Mouse (Mus musculus) thymus, postnatal 36 days (tissue): ENCODE results near the gene Akirin2.
A peak's percentile ranks its signal among the peaks of the same experiment; 100 is the strongest.

Experiments used
- DNase-seq, 2 experiments: peaks; one replicate each; pipeline ENCODE4 v3.0.0; 2022; ENCODE audit warnings: mixed read lengths in 2 of 2

Akirin2 gene

DNA sequence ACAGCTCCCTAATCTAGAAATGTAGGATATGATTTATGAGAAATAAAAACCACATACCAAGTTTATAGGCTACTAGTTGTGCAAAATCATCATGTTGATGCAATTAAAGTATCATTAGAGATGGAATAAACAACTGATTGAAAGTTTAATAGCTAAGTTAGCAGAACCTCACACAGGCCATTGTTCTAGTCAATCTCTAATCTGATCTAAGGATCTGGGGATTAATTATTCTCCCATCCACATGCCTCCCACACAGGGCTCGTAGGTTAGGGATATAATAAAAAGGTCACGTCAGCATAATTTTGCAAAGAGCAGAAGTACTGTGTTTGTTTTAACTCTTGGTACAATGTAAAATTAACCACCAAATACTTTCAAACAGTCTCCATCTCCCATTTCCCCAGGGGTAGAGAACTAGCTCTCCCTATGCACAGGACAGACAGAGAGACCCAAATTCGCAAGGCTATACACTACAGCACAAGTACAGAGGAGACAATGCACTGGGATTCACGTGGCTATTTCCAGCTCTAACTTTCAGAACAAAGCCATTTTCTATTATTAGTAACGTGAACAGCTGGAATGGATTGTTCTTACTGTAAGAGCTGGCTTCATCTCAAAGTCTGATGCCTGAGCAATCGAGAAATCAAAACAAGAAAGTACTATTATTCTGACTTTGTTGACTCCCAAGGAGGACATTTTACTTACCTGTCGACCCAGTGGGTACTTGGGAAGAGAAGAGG, 34.3 kb downstream of the Akirin2 start:
- no peak for DNase-seq

DNA sequence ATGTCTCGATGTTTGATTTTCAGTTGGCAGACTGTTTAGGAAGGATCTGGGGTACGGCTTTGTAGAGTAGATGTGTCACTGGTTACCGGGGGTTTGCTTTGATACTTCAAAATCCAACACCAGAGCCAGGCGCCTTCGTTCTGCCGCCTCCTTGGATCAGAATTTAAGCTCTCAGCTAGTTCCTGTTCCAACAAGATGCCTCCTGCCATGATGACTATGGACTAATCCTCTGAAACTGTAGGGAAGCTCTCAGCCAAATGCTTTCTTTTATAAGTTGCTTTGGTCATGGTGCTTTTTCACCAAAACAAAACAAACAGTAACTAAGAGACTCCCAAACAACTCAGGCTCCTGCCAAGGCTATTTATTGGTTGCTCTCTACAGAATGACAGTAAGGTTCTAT, 52.4 kb downstream of the Akirin2 start:
- DNase-seq, result no peak

DNA sequence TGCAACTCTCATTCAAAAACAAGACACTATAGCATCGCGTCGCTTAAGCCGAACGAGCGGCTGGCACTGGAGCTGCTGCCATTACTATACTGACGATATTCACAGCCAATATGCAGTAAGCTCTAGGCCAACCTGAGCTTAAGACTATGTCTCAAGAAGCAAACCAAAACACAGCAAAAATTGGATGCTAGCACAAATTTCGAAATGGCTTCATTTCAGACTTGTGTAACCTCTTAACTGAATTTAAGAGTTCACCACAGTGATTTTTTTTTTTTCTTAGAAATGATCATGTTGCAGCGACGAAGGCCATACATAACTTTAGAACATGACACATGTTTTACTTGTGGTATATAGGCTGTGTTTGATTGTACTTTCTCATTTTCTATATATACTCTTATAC, 55.9 kb downstream of the Akirin2 start:
- no peak for DNase-seq

DNA sequence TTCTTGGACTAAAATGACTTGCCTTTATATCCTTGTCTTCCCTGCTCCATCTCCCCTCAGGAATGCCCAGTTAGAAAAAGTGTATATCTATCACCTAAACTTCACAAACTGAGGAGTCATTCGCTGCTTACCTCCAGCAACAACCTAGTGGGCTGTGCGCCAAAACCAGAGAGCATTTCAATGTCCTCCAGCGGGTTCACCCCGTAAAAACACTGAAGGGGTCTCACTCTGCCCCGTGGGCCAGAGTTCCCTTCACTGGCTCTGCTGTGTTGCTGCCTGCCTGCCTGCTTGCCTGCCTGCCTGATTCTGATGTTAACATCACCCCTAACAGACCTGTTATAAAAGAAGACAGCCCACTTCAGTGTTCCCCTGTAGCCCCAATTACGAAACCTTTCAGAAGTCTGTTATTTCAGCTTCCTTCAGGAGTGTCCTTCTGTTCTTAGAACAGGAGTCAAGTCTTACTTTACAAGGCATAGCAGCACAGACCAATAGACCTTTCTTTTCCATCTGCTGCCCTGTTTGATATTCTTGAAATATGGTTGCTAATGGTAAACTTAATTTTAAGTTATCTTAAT, 62.9 kb downstream of the Akirin2 start:
- peak in 1 of 2 experiments; percentile 11 for DNase-seq

DNA sequence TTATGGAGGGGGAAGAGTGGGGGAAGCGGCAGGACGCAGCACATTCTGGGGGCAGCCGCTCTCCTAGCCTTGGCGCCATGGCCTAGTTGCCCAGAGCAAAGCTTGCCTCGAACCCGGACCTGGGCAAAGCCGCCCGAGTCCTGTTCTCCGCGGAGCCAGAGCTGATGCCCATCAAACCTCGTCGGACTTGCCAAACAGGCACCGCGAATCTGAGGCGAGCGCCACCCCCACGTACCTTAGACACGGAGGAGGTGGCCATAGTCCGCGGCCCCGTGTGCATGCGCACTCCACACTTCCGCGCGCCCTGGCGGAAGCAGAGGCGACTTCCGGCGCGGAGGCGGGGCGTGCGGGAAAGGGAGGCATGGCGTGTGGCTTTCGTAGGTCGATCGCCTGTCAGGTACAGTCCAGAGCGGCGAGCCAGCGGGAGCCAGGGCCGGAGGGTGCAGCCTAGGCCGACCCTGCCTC, 63.9 kb downstream of the Akirin2 start, which contains the start of the genes Orc3 and Rars2:
Gene Orc3, minus strand, starts transcription at position 315 of the 465 bp plus-strand sequence.
Gene Rars2, plus strand, starts transcription at position 328 of the 465 bp plus-strand sequence.
- DNase-seq, result peak; percentile 91

DNA sequence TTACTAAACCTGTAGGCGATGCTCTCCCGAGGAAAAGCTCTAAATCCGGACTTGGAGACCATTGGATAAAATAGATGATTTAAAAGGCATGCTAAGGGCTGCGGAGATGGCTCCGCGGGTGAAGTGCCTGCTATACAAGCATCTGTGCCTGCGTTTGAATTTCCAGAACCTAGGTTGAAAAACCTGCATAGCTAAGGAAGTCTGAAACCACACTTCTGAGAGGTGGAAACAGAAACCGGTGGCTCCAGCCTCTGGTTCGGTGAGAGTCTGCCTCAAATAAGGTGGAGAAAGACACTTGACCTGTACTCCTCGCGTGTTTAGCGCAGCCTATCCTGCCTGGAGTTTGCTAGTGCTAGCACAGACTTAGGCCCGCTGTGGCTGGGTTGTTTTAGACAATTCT, 64.6 kb downstream of the Akirin2 start:
- DNase-seq, result peak in 1 of 2 experiments; percentile 10

DNA sequence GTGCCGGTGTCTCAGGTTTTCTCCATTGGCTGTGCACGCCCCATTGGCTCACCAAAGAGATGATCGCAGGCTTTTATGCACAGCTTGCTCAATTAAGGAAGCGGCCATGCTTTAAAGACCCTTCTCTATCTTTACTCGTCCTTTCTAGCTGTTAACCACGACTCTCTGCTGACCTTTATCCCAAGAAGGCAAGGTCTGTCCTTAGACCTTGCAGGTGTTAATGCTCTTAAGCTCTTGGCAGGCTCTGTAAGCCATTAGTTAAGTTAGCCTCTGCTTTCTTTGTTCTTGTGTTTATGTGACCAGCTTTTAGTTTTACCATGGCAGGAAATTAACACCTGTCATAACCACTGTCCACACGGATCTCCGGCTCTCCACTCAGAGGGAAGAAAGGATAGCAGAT, 65.4 kb downstream of the Akirin2 start:
- no peak for DNase-seq
